Mouse (Mus musculus) CH12.LX (cell line): ENCODE measurements around the gene Fgf14. TPM values are rescaled to one million over a fixed set of nuclear protein-coding genes. Genes with fewer than 3 reads are reported as not detected.

Experiments used
- DNase-seq: peaks from one replicate; pipeline ENCODE4 v3.0.0-alpha.2; 2013; ENCODE audit errors: extremely low read depth
- H3K27ac ChIP-seq: 2 replicates; pipeline ENCODE4 v1.5.1; 2012; ENCODE audit warnings: low read depth, mild to moderate bottlenecking, control low read depth, moderate library complexity; ENCODE audit not compliant: insufficient read depth
- H3K27me3 ChIP-seq: replicated peaks from 2 replicates; pipeline ENCODE3; 2012; ENCODE audit warnings: inconsistent platforms
- H3K36me3 ChIP-seq, 2 experiments: replicated peaks in 1 of 2; 2 replicates each; pipeline versions ENCODE3 to v1.6.1; 2012; ENCODE audit warnings: inconsistent platforms in 1 of 2, low read length in 1 of 2, mild to moderate bottlenecking in 1 of 2, mixed read lengths in 1 of 2, moderate library complexity in 1 of 2; ENCODE audit not compliant: control insufficient read depth in 1 of 2, insufficient read depth in 1 of 2
- H3K4me1 ChIP-seq, 2 experiments: 2 replicates each; pipeline ENCODE4 v1.6.1; 2012; ENCODE audit warnings: inconsistent platforms in 1 of 2, moderate library complexity in 1 of 2; ENCODE audit not compliant: insufficient read depth in 2 of 2, control insufficient read depth in 1 of 2
- H3K4me2 ChIP-seq: 2 replicates; pipeline ENCODE4 v1.6.1; 2012; ENCODE audit warnings: low read depth, mild to moderate bottlenecking, control low read depth; ENCODE audit not compliant: poor library complexity, insufficient read depth, severe bottlenecking
- H3K4me3 ChIP-seq, 3 experiments: fragments of 150-350 bp in 1 of 3; sonication (generic) in 1 of 3; replicated peaks in 1 of 3; 2 replicates each; pipeline versions ENCODE3 to v1.5.1; 2011 to 2012; ENCODE audit warnings: low read depth in 2 of 3, low read length in 2 of 3, mild to moderate bottlenecking in 2 of 3, moderate library complexity in 2 of 3, control low read depth in 1 of 3, improper control_type of control experiment in 1 of 3, inconsistent platforms in 1 of 3, mixed read lengths in 1 of 3; ENCODE audit not compliant: poor library complexity in 1 of 3
- H3K79me2 ChIP-seq: replicated peaks from 2 replicates; pipeline ENCODE4 v1.6.1; 2012; ENCODE audit warnings: mild to moderate bottlenecking, moderate library complexity; ENCODE audit not compliant: control insufficient read depth, poor library complexity, insufficient read depth, severe bottlenecking; ENCODE audit errors: extremely low read depth
- H3K9ac ChIP-seq: 2 replicates; pipeline ENCODE4 v1.6.1; 2012; ENCODE audit warnings: low read depth, mild to moderate bottlenecking, control low read depth, moderate library complexity; ENCODE audit not compliant: insufficient read depth
- H3K9me3 ChIP-seq: replicated peaks from 2 replicates; pipeline ENCODE3; 2012; ENCODE audit warnings: low read length, inconsistent platforms, mixed read lengths
- CHD2 ChIP-seq: IDR thresholded peaks from 2 replicates; pipeline ENCODE4 v1.6.1; 2011; ENCODE audit warnings: low read length, improper control_type of control experiment
- E2F4 ChIP-seq: IDR thresholded peaks from 2 replicates; pipeline ENCODE4 v1.6.1; 2011; ENCODE audit warnings: low read depth, low read length, improper control_type of control experiment; ENCODE audit not compliant: insufficient replicate concordance
- ELF1 ChIP-seq: IDR thresholded peaks from 2 replicates; pipeline ENCODE4 v1.6.1; 2014; ENCODE audit warnings: low read depth, mild to moderate bottlenecking, inconsistent platforms, low read length, improper control_type of control experiment
- EP300 ChIP-seq: IDR thresholded peaks from 2 replicates; pipeline ENCODE4 v1.6.1; 2011; ENCODE audit warnings: low read length, improper control_type of control experiment
- GABPA ChIP-seq: IDR thresholded peaks from 2 replicates; pipeline ENCODE4 v1.6.1; 2012; ENCODE audit warnings: low read depth, low read length, improper control_type of control experiment, inconsistent platforms; ENCODE audit not compliant: insufficient replicate concordance
- IRF4 ChIP-seq: IDR thresholded peaks from 2 replicates; pipeline ENCODE4 v1.6.1; 2014; ENCODE audit warnings: low read depth, mild to moderate bottlenecking, inconsistent platforms, low read length, improper control_type of control experiment
- JUND ChIP-seq: conservative IDR thresholded peaks from 2 replicates; pipeline ENCODE4 v1.6.1; 2011; ENCODE audit warnings: low read depth, low read length, improper control_type of control experiment
- KAT2A ChIP-seq: IDR thresholded peaks from 2 replicates; pipeline ENCODE4 v1.6.1; 2012; ENCODE audit warnings: low read length, improper control_type of control experiment, inconsistent platforms; ENCODE audit not compliant: insufficient replicate concordance
- MAFK ChIP-seq: IDR thresholded peaks from 2 replicates; pipeline ENCODE4 v1.6.1; 2011; ENCODE audit warnings: low read length, improper control_type of control experiment; ENCODE audit not compliant: insufficient replicate concordance
- MEF2A ChIP-seq: IDR thresholded peaks from 2 replicates; pipeline ENCODE4 v1.6.1; 2014; ENCODE audit warnings: low read depth, mild to moderate bottlenecking, inconsistent platforms, low read length, improper control_type of control experiment, borderline replicate concordance
- MYC ChIP-seq: IDR thresholded peaks from 2 replicates; pipeline ENCODE4 v1.6.1; 2011; ENCODE audit warnings: low read depth, mild to moderate bottlenecking, improper control_type of control experiment, low read length
- NRF1 ChIP-seq: IDR thresholded peaks from 2 replicates; pipeline ENCODE4 v1.6.1; 2014; ENCODE audit warnings: low read depth, mild to moderate bottlenecking, inconsistent platforms, low read length, improper control_type of control experiment, moderate library complexity
- PAX5 ChIP-seq: IDR thresholded peaks from 2 replicates; pipeline ENCODE4 v1.6.1; 2012; ENCODE audit warnings: low read length, inconsistent platforms, mixed read lengths
- POLR2A ChIP-seq: IDR thresholded peaks from 2 replicates; pipeline ENCODE4 v1.6.1; 2011; ENCODE audit warnings: low read depth, mild to moderate bottlenecking, improper control_type of control experiment, low read length
- RCOR1 ChIP-seq: conservative IDR thresholded peaks from 2 replicates; pipeline ENCODE4 v1.6.1; 2012; ENCODE audit warnings: low read depth, mild to moderate bottlenecking, inconsistent platforms, low read length, improper control_type of control experiment
- SIN3A ChIP-seq: IDR thresholded peaks from 2 replicates; pipeline ENCODE4 v1.6.1; 2012; ENCODE audit warnings: low read length, improper control_type of control experiment, inconsistent platforms
- SMC3 ChIP-seq: IDR thresholded peaks from 2 replicates; pipeline ENCODE4 v1.6.1; 2011; ENCODE audit warnings: low read depth, low read length, improper control_type of control experiment
- TCF12 ChIP-seq: IDR thresholded peaks from 2 replicates; pipeline ENCODE4 v1.6.1; 2014; ENCODE audit warnings: low read depth, mild to moderate bottlenecking, inconsistent platforms, low read length, improper control_type of control experiment
- USF1 ChIP-seq: IDR thresholded peaks from 2 replicates; pipeline ENCODE4 v1.6.1; 2014; ENCODE audit warnings: low read depth, mild to moderate bottlenecking, inconsistent platforms, low read length, improper control_type of control experiment
- USF2 ChIP-seq: conservative IDR thresholded peaks from 2 replicates; pipeline ENCODE4 v1.6.1; 2011; ENCODE audit warnings: low read depth, low read length, improper control_type of control experiment
- ZC3H11A ChIP-seq: IDR thresholded peaks from 2 replicates; pipeline ENCODE4 v1.6.1; 2012; ENCODE audit warnings: low read depth, mild to moderate bottlenecking, inconsistent platforms, low read length, improper control_type of control experiment
- dilution Hi-C: fragments of 300-500 bp; cut with MboI; formaldehyde crosslinking; loops from 2 replicates; pipeline ENCODE4 v1.14.3; 2020; ENCODE audit warnings: low sequenced_read_pairs; ENCODE audit not compliant: extremely low pct_unique_long_range_greater_than_20kb, extremely low pct_ligation_motif_present
- in situ Hi-C: fragments of 300-500 bp; cut with MboI; formaldehyde crosslinking; loops from 3 replicates; pipeline ENCODE4 v1.14.3; 2019; ENCODE audit warnings: low sequenced_read_pairs, low pct_ligation_motif_present, low pct_unique_long_range_greater_than_20kb, mixed read lengths
- polyA plus RNA-seq: library from polyadenylated mRNA; unstranded; fragments of >175 nt; gene quantifications from 2 replicates; pipeline ENCODE4 v1.2.1, GENCODE M21; 2012; ENCODE audit warnings: low read depth; ENCODE audit not compliant: insufficient read length
- total RNA-seq, 2 experiments: library from RNA; depleted of rRNA; stranded (reverse); fragments of 300-350 nt in 1 of 2; fragments of >200 nt in 1 of 2; gene quantifications; 2 replicates each; pipeline ENCODE4 v1.2.3; 2012 to 2014

Fgf14 gene
- total and polyA plus RNA-seq, 3 experiments, result not detected

DNA sequence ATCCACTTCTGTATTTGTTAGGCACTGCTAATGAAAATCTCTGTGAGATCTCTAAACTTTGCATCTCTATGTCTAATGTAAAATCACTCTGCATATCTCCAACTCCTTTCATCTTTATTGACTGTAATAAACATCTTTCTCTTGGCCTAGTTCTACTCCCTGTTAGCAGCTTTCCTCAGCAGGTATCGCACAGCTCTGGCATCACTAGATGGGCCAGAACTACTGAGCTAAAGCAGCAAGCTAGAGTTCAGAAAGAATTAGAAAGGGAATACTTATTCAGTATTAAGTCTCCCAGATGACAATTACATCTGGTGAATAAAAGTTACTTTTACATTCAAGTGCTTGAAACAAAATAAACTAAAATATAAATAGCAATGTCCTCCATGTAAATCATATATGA is 221.8 kb downstream of the Fgf14 start:
- Histone ChIP-seq H3K9ac (no peak overlapping the region), H3K4me2 (no peak overlapping the region), H3K27ac (no peak overlapping the region), H3K36me3 (no peaks in the 10 kb centered on the region), H3K9me3 (no peaks in the 10 kb centered on the region), H3K4me1 (no peaks in the 10 kb centered on the region), H3K79me2 (no peaks in the 10 kb centered on the region), H3K4me3 (no peak overlapping the region), H3K27me3 (no peaks in the 10 kb centered on the region)
- in situ Hi-C loops, result no loop called here
- dilution Hi-C loops, result no loop called here
- no peak for DNase-seq
- TF ChIP-seq RCOR1 (no peak), ELF1 (no peak), GABPA (no peak), POLR2A (no peak), E2F4 (no peak), SIN3A (no peak), USF1 (no peak), JUND (no peak), PAX5 (no peak), MEF2A (no peak), TCF12 (no peak), CHD2 (no peak), EP300 (no peak)

- dilution Hi-C loops (no loop called here), in situ Hi-C loops (no loop called here)
- Histone ChIP-seq H3K4me1 (no peaks in the 10 kb centered on the region), H3K36me3 (no peaks in the 10 kb centered on the region), H3K4me2 (no peak overlapping the region), H3K79me2 (no peaks in the 10 kb centered on the region), H3K9me3 (no peaks in the 10 kb centered on the region), H3K4me3 (no peak overlapping the region), H3K27me3 (no peaks in the 10 kb centered on the region), H3K27ac (no peak overlapping the region), H3K9ac (no peak overlapping the region)
- no peak for DNase-seq
- no peak for TF ChIP-seq MAFK
- no peak for TF ChIP-seq SIN3A
- TF ChIP-seq NRF1, result no peak
- TF ChIP-seq RCOR1, result no peak
- TF ChIP-seq IRF4, result no peak
- no peak for TF ChIP-seq MYC
- TF ChIP-seq E2F4, result no peak
- TF ChIP-seq ZC3H11A, result no peak
- no peak for TF ChIP-seq KAT2A
- TF ChIP-seq USF2, result no peak
- TF ChIP-seq SMC3, result no peak
Observed at GRCm38 (mm10) chr14:124446096-124446840, 230.7 kb downstream of the Fgf14 start.
